Mouse (Mus musculus): ENCODE data around the gene Fcor.

GRCm38 (mm10) chr8:3685422-3685821 lies 13.3 kb upstream of the Fcor start:
- TF ChIP-seq CTCF (IDR thresholded peaks at IDR 0.05; ENCODE audit: insufficient read depth, low read depth, low read length) (no peak), POLR2A (IDR thresholded peaks at IDR 0.05; ENCODE audit: insufficient read depth, low read depth, low read length) (no peak)
